Mouse (Mus musculus) frontal cortex, postnatal 10 days (tissue): ENCODE data around the gene Cbln3.

Experiments
- DNase-seq, 2 experiments: peaks; one replicate each; pipeline ENCODE4 v3.0.0; 2022; ENCODE audit warnings: low spot score in 2 of 2, mixed read lengths in 1 of 2

The Cbln3 gene

GRCm38 (mm10) chr14:55884166-55884565, at the start of gene Cbln3:
TSS of gene Cbln3 (minus strand) at chr14:55884392.
- no peak for DNase-seq

GRCm38 (mm10) chr14:55933586-55933985, 49.4 kb upstream of the Cbln3 start:
- no peak for DNase-seq

GRCm38 (mm10) chr14:55929263-55929997, 45.2 kb upstream of the Cbln3 start:
- no peak for DNase-seq

GRCm38 (mm10) chr14:55926847-55927246, 42.7 kb upstream of the Cbln3 start:
- no peak for DNase-seq

GRCm38 (mm10) chr14:55922475-55923232, 38.5 kb upstream of the Cbln3 start:
- DNase-seq = no peak

GRCm38 (mm10) chr14:55918240-55919082, 34.3 kb upstream of the Cbln3 start:
- DNase-seq = peak in 1 of 2 experiments; percentile 61

GRCm38 (mm10) chr14:55913406-55913805, 29.2 kb upstream of the Cbln3 start:
- no peak for DNase-seq

- no peak for DNase-seq
These were observed 21.3 kb upstream of the Cbln3 start for GRCm38 (mm10) chr14:55905518-55905917.

GRCm38 (mm10) chr14:55900414-55900755, 16.2 kb upstream of the Cbln3 start:
- DNase-seq = no peak

- peak; percentile 83 for DNase-seq
These were observed 15.7 kb upstream of the Cbln3 start, which contains the start of gene Sdr39u1 for GRCm38 (mm10) chr14:55899701-55900413. TSS of gene Sdr39u1 (minus strand) at chr14:55900293.

GRCm38 (mm10) chr14:55898947-55899346, 14.8 kb upstream of the Cbln3 start:
- no peak for DNase-seq

GRCm38 (mm10) chr14:55897671-55898070, 13.5 kb upstream of the Cbln3 start:
- no peak for DNase-seq

GRCm38 (mm10) chr14:55886571-55887382, 2.6 kb upstream of the Cbln3 start:
- DNase-seq = no peak

GRCm38 (mm10) chr14:55885791-55886271, 1.6 kb upstream of the Cbln3 start:
- DNase-seq = no peak

- DNase-seq = no peak
These were observed 1.1 kb upstream of the Cbln3 start for GRCm38 (mm10) chr14:55885114-55885790.

GRCm38 (mm10) chr14:55884713-55885113, 521 bp upstream of the Cbln3 start, which contains the start of gene Khnyn:
TSS of gene Khnyn (plus strand) at chr14:55884947.
- DNase-seq = peak; percentile 78 to 81

- no peak for DNase-seq
These were observed 529 bp downstream of the Cbln3 start for GRCm38 (mm10) chr14:55883663-55884062.

- no peak for DNase-seq
These were observed 987 bp downstream of the Cbln3 start for GRCm38 (mm10) chr14:55883149-55883661.

GRCm38 (mm10) chr14:55882171-55882641, 2.0 kb downstream of the Cbln3 start:
- DNase-seq = no peak
